Mouse (Mus musculus) midbrain, embryonic 11.5 days (tissue): ENCODE measurements around the gene Cbl. TPM values are rescaled to one million over a fixed set of nuclear protein-coding genes. Genes with fewer than 3 reads are reported as not detected.
A peak's percentile ranks its signal among the peaks of the same experiment; 100 is the strongest.

Source experiments
- ATAC-seq: fragments of 200-750 bp; cut with Nextera tagmentation; 2 replicates; pipeline ENCODE4 v1.8.0; 2017; ENCODE audit warnings: moderate TSS enrichment, moderate library complexity; ENCODE audit not compliant: low FRiP score
- DNase-seq: peaks from one replicate; pipeline ENCODE4 v3.0.0; 2015; ENCODE audit warnings: low spot score; ENCODE audit errors: missing footprints
- H3K27ac ChIP-seq: fragments of 300-500 bp; sonication (generic); 2 replicates; pipeline ENCODE4 v1.5.1; 2014; ENCODE audit warnings: low read depth, low read length
- H3K27me3 ChIP-seq: fragments of 300-500 bp; sonication (generic); 2 replicates; pipeline ENCODE4 v1.6.1; 2014; ENCODE audit warnings: mild to moderate bottlenecking, low read length, moderate library complexity, mixed read lengths; ENCODE audit not compliant: control insufficient read depth, insufficient read depth
- H3K36me3 ChIP-seq: fragments of 300-500 bp; sonication (generic); 2 replicates; pipeline ENCODE4 v1.6.1; 2014; ENCODE audit warnings: mild to moderate bottlenecking, low read length, moderate library complexity, mixed read lengths; ENCODE audit not compliant: control insufficient read depth, insufficient read depth
- H3K4me1 ChIP-seq: fragments of 300-500 bp; sonication (generic); 2 replicates; pipeline ENCODE4 v1.6.1; 2014; ENCODE audit warnings: low read length; ENCODE audit not compliant: control insufficient read depth, insufficient read depth
- H3K4me2 ChIP-seq: fragments of 300-500 bp; sonication (generic); 2 replicates; pipeline ENCODE4 v1.6.1; 2014; ENCODE audit warnings: mild to moderate bottlenecking, moderate library complexity
- H3K4me3 ChIP-seq: fragments of 300-500 bp; sonication (generic); 2 replicates; pipeline ENCODE4 v1.5.1; 2014; ENCODE audit warnings: low read depth, low read length
- H3K9ac ChIP-seq: fragments of 300-500 bp; sonication (generic); 2 replicates; pipeline ENCODE4 v1.6.1; 2014; ENCODE audit warnings: low read length
- H3K9me3 ChIP-seq: fragments of 300-500 bp; sonication (generic); 2 replicates; pipeline ENCODE4 v1.6.1; 2016; ENCODE audit warnings: low read length; ENCODE audit not compliant: control insufficient read depth
- WGBS: fragments of 180-500 bp; shearing (Covaris S2); extraction: QIAGEN DNeasy Blood & Tissue Kit; methylation state at CpG from one replicate; pipeline ENCODE4 v1.1.7; 2014; 5-methylcytosine and 5-hydroxymethylcytosine counted together
- polyA plus RNA-seq: library from polyadenylated mRNA; unstranded; fragments of >200 nt; fragmentation: Nextera tagmentation; extraction: Ambion mirVana; gene quantifications from 2 replicates; pipeline ENCODE4 v1.2.1, GENCODE M21; 2014

Cbl gene
- polyA plus RNA-seq, 1 experiment from 2014 or later: 20.9 TPM

- H3K27me3 ChIP-seq: no peaks in the 10 kb centered on the region
- H3K4me2 ChIP-seq: no peak overlapping the region
- 73% methylated on average over 2 of the region's 2 CpGs for WGBS
- no peak overlapping the region for H3K4me3 ChIP-seq
- ATAC-seq (no peak), DNase-seq (no peak)
- no peaks in the 10 kb centered on the region for H3K36me3 ChIP-seq
- H3K4me1 ChIP-seq: no peaks in the 10 kb centered on the region
- no peaks in the 10 kb centered on the region for H3K9me3 ChIP-seq
- H3K27ac ChIP-seq: no peak overlapping the region
- H3K9ac ChIP-seq: no peak overlapping the region
These were observed 9.8 kb upstream of the Cbl start for GRCm38 (mm10) chr9:44243621-44244020.

GRCm38 (mm10) chr9:44241418-44241817, 7.6 kb upstream of the Cbl start:
- no peak for DNase-seq
- no peaks in the 10 kb centered on the region for H3K9me3 ChIP-seq
- no peak overlapping the region for H3K27ac ChIP-seq
- H3K27me3 ChIP-seq: no peaks in the 10 kb centered on the region
- no peaks in the 10 kb centered on the region for H3K4me1 ChIP-seq
- no peak overlapping the region for H3K4me3 ChIP-seq
- no peaks in the 10 kb centered on the region for H3K36me3 ChIP-seq
- no peak overlapping the region for H3K4me2 ChIP-seq
- H3K9ac ChIP-seq: no peak overlapping the region
- WGBS: 73% methylated on average over 9 of the region's 9 CpGs
- no peak for ATAC-seq

DNA sequence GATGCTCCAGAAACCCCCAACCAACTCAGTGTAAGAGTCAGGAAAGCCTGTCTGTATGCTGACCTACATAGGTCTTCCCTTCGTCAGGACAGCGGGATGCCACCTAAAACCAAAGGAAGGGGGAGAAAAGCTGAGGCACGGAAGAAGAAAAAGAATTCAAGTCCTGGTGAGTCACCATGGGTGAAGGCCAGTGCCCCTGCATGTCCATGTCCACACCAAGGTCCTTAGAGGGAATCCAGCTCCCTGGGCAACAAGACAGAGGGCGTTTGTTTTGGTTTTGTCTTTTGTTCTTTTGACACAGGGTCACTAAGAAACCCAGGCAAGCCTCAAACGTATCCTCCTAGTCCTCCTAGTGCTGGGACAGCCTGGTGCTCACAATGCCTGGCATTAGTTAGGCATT, 7.1 kb upstream of the Cbl start:
- WGBS: 46% methylated on average over 5 of the region's 5 CpGs
- no peaks in the 10 kb centered on the region for H3K27me3 ChIP-seq
- ATAC-seq: no peak

DNA sequence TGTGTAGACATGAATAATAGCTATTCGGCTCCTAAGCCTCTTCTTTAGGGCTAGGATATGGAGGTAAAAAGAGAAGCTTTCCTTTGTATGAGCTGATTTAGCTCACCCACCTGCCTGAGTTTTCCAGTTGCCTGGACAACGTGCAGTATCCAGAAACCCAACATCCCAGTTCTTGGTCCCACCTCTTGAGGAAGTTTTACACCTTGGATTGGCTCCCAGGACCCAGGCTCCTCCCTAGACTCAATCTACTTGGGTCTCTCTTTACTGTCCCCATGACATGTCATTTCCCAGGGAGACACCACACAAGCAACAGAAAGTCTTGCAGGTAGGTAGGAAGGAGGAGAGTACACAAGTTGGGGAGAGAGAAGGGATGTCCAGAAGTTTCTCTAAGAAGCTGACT, 6.5 kb upstream of the Cbl start, which contains the start of gene Ccdc153:
Gene Ccdc153, plus strand, starts transcription at position 278 of the 400 bp plus-strand sequence.
- Histone ChIP-seq H3K9me3 (no peaks in the 10 kb centered on the region), H3K36me3 (no peaks in the 10 kb centered on the region), H3K4me3 (no peak within 1 kb of the TSS), H3K4me1 (no peaks in the 10 kb centered on the region), H3K9ac (no peak within 1 kb of the TSS), H3K27ac (no peak within 1 kb of the TSS), H3K27me3 (no peaks in the 10 kb centered on the region), H3K4me2 (no peak within 1 kb of the TSS)
- DNase-seq: no peak
- no peak for ATAC-seq
- 55% methylated on average over 2 of the region's 2 CpGs for WGBS

More for the DNA sequence above, 7.1 kb upstream of the Cbl start:
- no peak overlapping the region for H3K4me2 ChIP-seq
- H3K9ac ChIP-seq: no peak overlapping the region
- H3K4me1 ChIP-seq: no peaks in the 10 kb centered on the region
- no peak overlapping the region for H3K4me3 ChIP-seq
- no peaks in the 10 kb centered on the region for H3K9me3 ChIP-seq
- no peak for DNase-seq
- no peak overlapping the region for H3K27ac ChIP-seq
- H3K36me3 ChIP-seq: no peaks in the 10 kb centered on the region

DNA sequence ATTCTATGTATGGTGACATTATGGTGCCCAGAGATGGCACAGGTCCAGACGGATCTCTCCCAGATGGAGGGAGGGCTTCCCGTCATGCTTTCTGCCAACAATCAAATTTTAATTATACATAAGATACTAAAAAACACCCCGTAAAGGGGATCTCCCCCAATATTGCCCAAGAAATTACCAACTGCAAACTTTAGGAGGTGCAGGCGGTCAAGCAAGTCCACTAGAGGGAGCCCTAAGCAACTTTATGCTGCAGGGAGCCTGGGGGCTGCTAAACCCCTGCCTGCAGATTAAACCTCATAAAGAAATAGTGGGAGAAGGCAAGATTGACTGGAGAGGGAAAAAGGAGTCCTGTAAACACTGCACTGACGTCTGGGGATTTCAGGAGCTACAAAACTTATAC, 5.6 kb upstream of the Cbl start:
- no peaks in the 10 kb centered on the region for H3K36me3 ChIP-seq
- no peak overlapping the region for H3K9ac ChIP-seq
- no peaks in the 10 kb centered on the region for H3K27me3 ChIP-seq
- DNase-seq (peak; percentile 92), ATAC-seq (no peak)
- no peaks in the 10 kb centered on the region for H3K4me1 ChIP-seq
- H3K4me2 ChIP-seq: no peak overlapping the region
- H3K27ac ChIP-seq: no peak overlapping the region
- WGBS: 9% methylated on average over 5 of the region's 5 CpGs
- no peaks in the 10 kb centered on the region for H3K9me3 ChIP-seq
- H3K4me3 ChIP-seq: no peak overlapping the region

DNA sequence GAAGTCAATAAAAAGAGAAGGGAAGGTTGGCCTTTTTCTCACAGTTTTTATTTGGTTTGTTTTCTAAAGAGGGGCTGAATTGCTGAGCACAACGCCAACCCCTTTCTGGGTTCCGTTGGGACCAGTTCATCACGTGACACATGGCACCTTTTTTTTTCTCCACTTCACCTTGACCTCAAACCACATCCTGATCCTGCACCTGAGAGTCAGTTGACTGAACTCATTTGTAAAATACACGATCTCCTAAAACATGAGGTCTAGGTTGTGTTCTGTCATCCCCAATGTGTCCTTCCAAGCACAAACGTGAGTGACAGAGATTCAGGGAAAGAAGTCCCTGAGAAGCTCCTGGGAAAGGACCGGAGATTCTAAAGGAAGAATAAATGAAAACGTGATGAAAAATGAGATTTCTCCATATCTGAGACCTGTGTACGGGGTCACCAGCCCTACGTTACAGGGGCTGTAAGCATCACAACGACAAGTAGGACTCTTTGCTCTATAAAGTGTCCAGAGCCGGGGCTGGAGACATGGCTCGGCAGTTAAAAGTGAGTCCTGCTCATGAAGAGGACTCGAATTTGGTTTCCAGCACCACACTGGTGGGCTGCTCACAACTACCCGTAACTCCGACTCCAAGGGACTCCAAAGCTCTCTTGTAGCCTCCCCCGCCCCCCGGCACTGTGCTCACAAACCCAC, 4.8 kb upstream of the Cbl start:
- Histone ChIP-seq H3K9me3 (no peaks in the 10 kb centered on the region), H3K27me3 (no peaks in the 10 kb centered on the region), H3K9ac (no peak overlapping the region), H3K4me3 (no peak overlapping the region), H3K27ac (no peak overlapping the region), H3K36me3 (no peaks in the 10 kb centered on the region), H3K4me1 (no peaks in the 10 kb centered on the region), H3K4me2 (no peak overlapping the region)
- DNase-seq (no peak), ATAC-seq (no peak)
- 78% methylated on average over 17 of the region's 17 CpGs for WGBS

GRCm38 (mm10) chr9:44237128-44237527, 3.3 kb upstream of the Cbl start:
- no peaks in the 10 kb centered on the region for H3K9me3 ChIP-seq
- H3K4me3 ChIP-seq: no peak overlapping the region
- peaks cover 5% of the 10 kb centered on the region for H3K4me1 ChIP-seq
- H3K27me3 ChIP-seq: no peaks in the 10 kb centered on the region
- no peak overlapping the region for H3K9ac ChIP-seq
- no peak overlapping the region for H3K4me2 ChIP-seq
- no peak overlapping the region for H3K27ac ChIP-seq
- WGBS: 85% methylated on average over 4 of the region's 4 CpGs
- DNase-seq: no peak
- ATAC-seq: no peak
- no peaks in the 10 kb centered on the region for H3K36me3 ChIP-seq

DNA sequence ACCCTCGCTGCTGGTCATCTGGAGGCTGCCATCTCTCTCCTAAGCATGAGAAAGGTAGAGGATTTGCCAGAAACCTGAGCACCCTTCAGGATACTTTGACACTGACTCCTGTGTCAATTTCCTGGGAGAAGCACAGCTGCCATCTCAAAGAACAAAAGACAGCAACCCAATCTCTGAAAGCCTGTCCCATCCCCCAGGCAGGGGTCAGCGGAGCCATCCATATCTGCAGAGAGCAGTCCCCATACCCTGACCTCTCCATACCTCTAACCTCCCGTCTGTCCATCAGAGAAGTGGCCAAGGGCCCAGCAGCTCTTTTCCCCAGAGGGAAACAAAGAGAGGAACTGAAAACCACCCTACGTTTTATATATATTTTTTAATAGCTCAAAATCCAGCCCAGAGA, 2.8 kb upstream of the Cbl start:
- no peak overlapping the region for H3K4me2 ChIP-seq
- WGBS: 65% methylated on average over 4 of the region's 4 CpGs
- DNase-seq (no peak), ATAC-seq (no peak)
- H3K4me3 ChIP-seq: no peak overlapping the region
- H3K4me1 ChIP-seq: peaks cover 11% of the 10 kb centered on the region
- no peak overlapping the region for H3K9ac ChIP-seq
- H3K27me3 ChIP-seq: no peaks in the 10 kb centered on the region
- H3K36me3 ChIP-seq: no peaks in the 10 kb centered on the region
- H3K27ac ChIP-seq: no peak overlapping the region
- no peaks in the 10 kb centered on the region for H3K9me3 ChIP-seq

DNA sequence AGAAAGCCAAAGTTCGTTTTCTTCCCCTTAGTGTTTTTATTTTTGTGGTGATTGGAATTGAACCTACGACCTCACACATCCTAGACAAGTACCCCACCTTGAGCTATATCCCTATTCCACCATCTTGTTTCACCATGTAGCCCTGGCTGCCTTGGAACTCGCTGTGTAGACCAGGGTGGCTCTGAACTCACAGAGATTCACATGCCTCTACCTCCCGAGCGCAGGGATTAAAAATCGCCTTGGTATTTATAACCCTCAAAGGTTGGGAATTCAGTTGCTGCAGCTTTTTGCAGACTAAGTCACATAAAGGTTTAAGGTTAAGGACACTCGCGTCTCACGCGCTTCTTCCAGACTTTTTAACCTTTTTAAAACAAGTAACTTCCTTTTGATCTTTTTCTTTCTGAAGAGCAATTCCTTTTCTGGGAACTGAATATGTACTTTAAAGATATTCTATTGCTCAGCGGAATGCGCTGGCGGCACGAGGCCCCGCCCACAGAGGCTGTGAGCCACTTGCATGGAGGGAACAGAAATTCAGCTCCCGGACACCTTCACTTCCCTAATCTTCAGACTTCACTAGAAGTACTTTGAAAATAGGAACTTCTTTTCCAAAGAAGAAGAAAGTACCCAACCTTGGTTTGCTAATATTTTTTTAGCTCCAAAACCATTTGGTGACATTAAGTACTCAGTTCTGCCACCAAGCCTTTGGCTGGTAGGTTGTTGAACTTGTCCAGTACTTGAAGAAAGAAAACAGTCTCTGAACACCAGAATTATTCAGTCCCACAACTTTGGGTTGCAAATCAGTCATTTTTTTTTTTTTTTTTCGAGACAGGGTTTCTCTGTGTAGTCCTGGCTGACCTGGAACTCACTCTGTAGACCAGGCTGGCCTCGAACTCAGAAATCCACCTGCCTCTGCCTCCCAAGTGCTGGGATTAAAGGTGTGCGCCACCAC, 904 bp upstream of the Cbl start:
- Histone ChIP-seq H3K27me3 (no peaks in the 10 kb centered on the region), H3K9me3 (no peaks in the 10 kb centered on the region), H3K4me3 (peak overlapping the region; percentile 93), H3K27ac (no peak overlapping the region), H3K4me2 (peak overlapping the region; percentile 32; the same call in 1 of the 2 replicates), H3K36me3 (no peaks in the 10 kb centered on the region), H3K4me1 (peaks cover 11% of the 10 kb centered on the region), H3K9ac (0 out of 2 replicates have a peak overlapping the region, but pooled peaks have one; percentile 34)
- peak; percentile 93 for DNase-seq
- WGBS: 26% methylated on average over 19 of the region's 19 CpGs
- peak; percentile 33; the same call in 1 of the 2 replicates for ATAC-seq
